Mouse (Mus musculus): ENCODE data around the gene Irf7.

- TF ChIP-seq CTCF (IDR thresholded peaks at IDR 0.05; ENCODE audit: borderline replicate concordance, insufficient read depth, low read depth, low read length) (no peak), POLR2A (IDR thresholded peaks at IDR 0.05; ENCODE audit: borderline replicate concordance, insufficient read depth, low read length) (no peak)
These were observed 2.6 kb downstream of the Irf7 start for GRCm38 (mm10) chr7:141263640-141264039.

Measured in cerebellum, adult 2 months (tissue).